Mouse (Mus musculus): ENCODE measurements around the gene Rgr. TPM values are rescaled to one million over a fixed set of nuclear protein-coding genes. Genes with fewer than 3 reads are reported as not detected.

Rgr gene
- polyA plus RNA-seq (2015; fragmentation: Nextera tagmentation; extraction: Ambion mirVana) = not detected in 2 replicates

- H3K4me2 ChIP-seq = no peak within 1 kb of the TSS
- no peaks in the 10 kb centered on the region for H3K9me3 ChIP-seq
- ATAC-seq (ENCODE audit: extremely low read depth, insufficient number of reproducible peaks, low FRiP score, low TSS enrichment) = no peak
- no peaks in the 10 kb centered on the region for H3K4me1 ChIP-seq
- H3K9ac ChIP-seq = no peak within 1 kb of the TSS
- no peak within 1 kb of the TSS for H3K4me3 ChIP-seq
- no peaks in the 10 kb centered on the region for H3K36me3 ChIP-seq
- no peaks in the 10 kb centered on the region for H3K27me3 ChIP-seq (replicated peaks)
- 63% methylated on average over 1 of the region's 1 CpGs for WGBS
- no peak within 1 kb of the TSS for H3K27ac ChIP-seq (replicated peaks)
Measured at GRCm38 (mm10) chr14:37048914-37049410, at the start of gene Rgr. Rgr (minus strand) TSS chr14:37048964.

DNA sequence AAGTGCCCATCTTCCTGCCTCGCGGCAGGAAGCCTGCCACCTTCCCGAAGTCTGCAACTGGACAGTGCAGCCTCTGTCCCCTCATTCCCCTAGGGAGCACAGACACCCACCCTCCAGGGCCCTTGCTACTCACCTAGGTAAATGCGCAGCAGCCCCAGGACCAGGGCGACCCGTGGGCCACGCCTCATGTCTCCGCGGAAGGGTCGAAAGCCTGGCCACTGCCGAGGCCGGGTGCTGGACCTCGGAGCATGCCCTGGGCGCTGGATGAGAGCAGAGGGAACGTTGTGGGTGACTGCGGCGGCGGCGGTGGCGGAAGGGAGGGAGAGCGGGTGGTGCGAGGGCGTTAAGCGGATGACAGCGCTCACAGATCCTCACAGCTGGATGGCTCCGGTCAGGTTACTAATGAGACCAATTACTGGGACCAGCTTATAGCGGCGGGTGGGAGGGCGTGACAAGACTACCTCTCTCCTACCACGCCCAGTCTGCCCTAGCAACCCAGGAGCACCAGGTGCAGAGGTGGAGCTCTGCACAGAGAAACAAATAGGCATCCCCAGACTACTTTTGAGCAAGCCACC is 49.3 kb upstream of the Rgr start, which contains the start of gene Cdhr1:
Gene Cdhr1 (minus strand): TSS at position 392 of the 575 bp plus-strand sequence.
- H3K27me3 ChIP-seq (replicated peaks) = peaks cover 78% of the 10 kb centered on the region
- peak within 1 kb of the TSS; percentile 61 for H3K9ac ChIP-seq
- ATAC-seq (ENCODE audit: extremely low read depth, insufficient number of reproducible peaks, low FRiP score, low TSS enrichment) = no peak

GRCm38 (mm10) chr14:37095556-37095955 is 46.8 kb upstream of the Rgr start:
- peaks cover 13% of the 10 kb centered on the region for H3K4me1 ChIP-seq
- peaks cover 63% of the 10 kb centered on the region for H3K27me3 ChIP-seq (replicated peaks)
- no peak overlapping the region for H3K9ac ChIP-seq
- no peak overlapping the region for H3K4me3 ChIP-seq
- H3K27ac ChIP-seq (replicated peaks) = no peak overlapping the region
- H3K9me3 ChIP-seq = no peaks in the 10 kb centered on the region
- no peaks in the 10 kb centered on the region for H3K36me3 ChIP-seq
- no peak overlapping the region for H3K4me2 ChIP-seq
- no peak for ATAC-seq (ENCODE audit: extremely low read depth, insufficient number of reproducible peaks, low FRiP score, low TSS enrichment)
- 76% methylated on average over 4 of the region's 4 CpGs for WGBS

More for the DNA sequence above, 49.3 kb upstream of the Rgr start, which contains the start of gene Cdhr1:
- H3K4me1 ChIP-seq = peaks cover 13% of the 10 kb centered on the region
- 2% methylated on average over 30 of the region's 30 CpGs for WGBS
- peak within 1 kb of the TSS; percentile 45 for H3K4me3 ChIP-seq
- H3K4me2 ChIP-seq = peak within 1 kb of the TSS; percentile 69
- H3K27ac ChIP-seq (replicated peaks) = no peak within 1 kb of the TSS
- no peaks in the 10 kb centered on the region for H3K9me3 ChIP-seq
- H3K36me3 ChIP-seq = no peaks in the 10 kb centered on the region

GRCm38 (mm10) chr14:37094436-37094835 is 45.7 kb upstream of the Rgr start:
- no peaks in the 10 kb centered on the region for H3K9me3 ChIP-seq
- peaks cover 13% of the 10 kb centered on the region for H3K4me1 ChIP-seq
- no peaks in the 10 kb centered on the region for H3K36me3 ChIP-seq
- WGBS = 60% methylated on average over 6 of the region's 6 CpGs
- no peak overlapping the region for H3K4me3 ChIP-seq
- ATAC-seq (ENCODE audit: extremely low read depth, insufficient number of reproducible peaks, low FRiP score, low TSS enrichment) = no peak
- H3K9ac ChIP-seq = no peak overlapping the region
- H3K4me2 ChIP-seq = no peak overlapping the region
- H3K27me3 ChIP-seq (replicated peaks) = peaks cover 51% of the 10 kb centered on the region
- H3K27ac ChIP-seq (replicated peaks) = no peak overlapping the region

- ATAC-seq (ENCODE audit: extremely low read depth, insufficient number of reproducible peaks, low FRiP score, low TSS enrichment) = no peak
- WGBS = 18% methylated on average over 4 of the region's 4 CpGs
- no peak overlapping the region for H3K4me2 ChIP-seq
- H3K27me3 ChIP-seq (replicated peaks) = no peaks in the 10 kb centered on the region
- no peak overlapping the region for H3K27ac ChIP-seq (replicated peaks)
- no peaks in the 10 kb centered on the region for H3K4me1 ChIP-seq
- no peaks in the 10 kb centered on the region for H3K9me3 ChIP-seq
- no peaks in the 10 kb centered on the region for H3K36me3 ChIP-seq
- H3K4me3 ChIP-seq = no peak overlapping the region
- H3K9ac ChIP-seq = no peak overlapping the region
Measured at GRCm38 (mm10) chr14:37083755-37084154, 35.0 kb upstream of the Rgr start.

GRCm38 (mm10) chr14:37080724-37081123 is 32.0 kb upstream of the Rgr start:
- no peak overlapping the region for H3K4me2 ChIP-seq
- H3K27ac ChIP-seq (replicated peaks) = no peak overlapping the region
- no peak for ATAC-seq (ENCODE audit: extremely low read depth, insufficient number of reproducible peaks, low FRiP score, low TSS enrichment)
- no peaks in the 10 kb centered on the region for H3K36me3 ChIP-seq
- WGBS = 63% methylated on average over 1 of the region's 1 CpGs
- H3K4me1 ChIP-seq = no peaks in the 10 kb centered on the region
- no peaks in the 10 kb centered on the region for H3K27me3 ChIP-seq (replicated peaks)
- no peaks in the 10 kb centered on the region for H3K9me3 ChIP-seq
- H3K9ac ChIP-seq = no peak overlapping the region
- H3K4me3 ChIP-seq = no peak overlapping the region

DNA sequence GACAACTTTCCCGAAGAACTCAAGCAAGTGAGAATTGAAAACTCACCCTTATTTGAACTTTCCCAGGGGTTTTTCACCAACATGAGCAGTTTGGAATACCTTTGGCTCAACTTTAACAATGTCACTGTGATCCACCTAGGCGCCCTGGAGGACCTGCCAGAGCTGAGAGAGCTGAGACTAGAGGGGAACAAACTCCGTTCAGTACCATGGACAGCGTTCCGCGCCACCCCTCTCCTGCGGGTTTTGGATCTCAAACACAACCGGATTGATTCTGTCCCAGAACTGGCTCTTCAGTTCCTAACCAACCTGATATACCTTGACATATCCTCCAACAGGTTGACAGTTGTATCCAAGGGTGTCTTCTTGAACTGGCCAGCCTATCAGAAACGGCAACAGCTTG is 19.8 kb upstream of the Rgr start:
- 19% methylated on average over 9 of the region's 9 CpGs for WGBS
- ATAC-seq (ENCODE audit: extremely low read depth, insufficient number of reproducible peaks, low FRiP score, low TSS enrichment) = no peak

GRCm38 (mm10) chr14:37067629-37068028 is 18.9 kb upstream of the Rgr start, which contains the start of gene Lrit2:
Lrit2 (plus strand) TSS chr14:37067929.
- Histone ChIP-seq H3K4me1 (no peaks in the 10 kb centered on the region), H3K9me3 (no peaks in the 10 kb centered on the region), H3K27ac (replicated peaks) (no peak within 1 kb of the TSS), H3K27me3 (replicated peaks) (no peaks in the 10 kb centered on the region), H3K36me3 (no peaks in the 10 kb centered on the region), H3K4me2 (no peak within 1 kb of the TSS), H3K4me3 (no peak within 1 kb of the TSS), H3K9ac (no peak within 1 kb of the TSS)
- 56% methylated on average over 5 of the region's 5 CpGs for WGBS
- no peak for ATAC-seq (ENCODE audit: extremely low read depth, insufficient number of reproducible peaks, low FRiP score, low TSS enrichment)

More for the DNA sequence above, 19.8 kb upstream of the Rgr start:
- Histone ChIP-seq H3K4me2 (no peak overlapping the region), H3K27ac (replicated peaks) (no peak overlapping the region), H3K36me3 (no peaks in the 10 kb centered on the region), H3K4me3 (no peak overlapping the region), H3K9ac (no peak overlapping the region), H3K4me1 (no peaks in the 10 kb centered on the region), H3K27me3 (replicated peaks) (no peaks in the 10 kb centered on the region), H3K9me3 (no peaks in the 10 kb centered on the region)

- H3K4me2 ChIP-seq = no peak overlapping the region
- ATAC-seq (ENCODE audit: extremely low read depth, insufficient number of reproducible peaks, low FRiP score, low TSS enrichment) = no peak
- H3K27me3 ChIP-seq (replicated peaks) = no peaks in the 10 kb centered on the region
- no peak overlapping the region for H3K27ac ChIP-seq (replicated peaks)
- H3K4me1 ChIP-seq = no peaks in the 10 kb centered on the region
- no peaks in the 10 kb centered on the region for H3K36me3 ChIP-seq
- 46% methylated on average over 2 of the region's 2 CpGs for WGBS
- H3K4me3 ChIP-seq = no peak overlapping the region
- no peak overlapping the region for H3K9ac ChIP-seq
- H3K9me3 ChIP-seq = no peaks in the 10 kb centered on the region
Measured at GRCm38 (mm10) chr14:37066636-37067035, 17.9 kb upstream of the Rgr start.

GRCm38 (mm10) chr14:37064849-37065248 is 16.1 kb upstream of the Rgr start:
- H3K9ac ChIP-seq = no peak overlapping the region
- no peaks in the 10 kb centered on the region for H3K9me3 ChIP-seq
- 46% methylated on average over 2 of the region's 2 CpGs for WGBS
- no peak overlapping the region for H3K27ac ChIP-seq (replicated peaks)
- no peaks in the 10 kb centered on the region for H3K36me3 ChIP-seq
- H3K4me3 ChIP-seq = no peak overlapping the region
- no peak overlapping the region for H3K4me2 ChIP-seq
- ATAC-seq (ENCODE audit: extremely low read depth, insufficient number of reproducible peaks, low FRiP score, low TSS enrichment) = no peak
- no peaks in the 10 kb centered on the region for H3K27me3 ChIP-seq (replicated peaks)
- H3K4me1 ChIP-seq = no peaks in the 10 kb centered on the region

DNA sequence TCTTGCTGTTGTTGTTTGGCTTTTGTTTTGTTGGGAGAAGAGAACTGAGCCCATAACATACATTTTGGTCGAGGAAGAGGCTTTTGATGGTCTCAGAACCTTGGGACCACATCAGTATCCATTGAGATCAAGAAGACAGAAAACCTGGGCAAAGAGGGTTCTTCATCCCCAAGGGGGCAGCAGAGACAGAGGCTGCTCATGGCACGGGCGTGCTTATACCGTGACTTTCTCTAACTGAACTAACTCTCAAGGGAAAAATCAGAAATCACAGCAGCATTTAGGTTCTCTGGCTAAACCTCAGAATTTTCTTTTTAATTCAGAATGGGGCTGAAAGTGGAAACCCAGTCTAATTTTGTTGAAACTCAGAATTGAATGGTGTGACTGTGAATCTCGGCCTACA is 14.3 kb downstream of the Rgr start:
- Histone ChIP-seq H3K9ac (no peak overlapping the region), H3K36me3 (no peaks in the 10 kb centered on the region), H3K4me2 (no peak overlapping the region), H3K9me3 (no peaks in the 10 kb centered on the region), H3K27ac (replicated peaks) (no peak overlapping the region), H3K4me3 (no peak overlapping the region), H3K4me1 (0 out of 2 replicates have a peak, but pooled peaks cover 10% of the 10 kb centered on the region), H3K27me3 (replicated peaks) (peaks cover 3% of the 10 kb centered on the region; the same call in 1 of the 2 replicates)
- ATAC-seq (ENCODE audit: extremely low read depth, insufficient number of reproducible peaks, low FRiP score, low TSS enrichment) = no peak
- WGBS = 34% methylated on average over 5 of the region's 5 CpGs

DNA sequence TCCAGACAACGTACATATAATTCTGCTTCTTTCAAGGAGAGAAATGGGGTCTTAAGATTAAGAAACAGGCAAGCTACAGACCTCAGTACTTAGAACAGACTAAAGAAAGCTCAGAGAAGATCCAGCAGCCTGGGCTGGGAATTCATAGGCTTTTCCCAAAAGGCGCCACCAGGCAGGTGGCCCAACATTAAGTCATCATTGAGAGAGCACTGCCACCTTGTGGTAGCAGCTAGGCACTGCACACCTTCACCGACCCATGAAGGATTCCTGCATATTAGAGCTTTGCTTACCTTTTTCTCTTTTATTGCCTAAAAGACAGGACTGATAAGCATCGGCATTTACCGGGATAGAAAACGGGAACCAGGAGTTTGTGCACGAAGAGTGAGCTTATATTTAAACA is 15.5 kb downstream of the Rgr start:
- no peak overlapping the region for H3K4me2 ChIP-seq
- WGBS = 14% methylated on average over 7 of the region's 7 CpGs
- peaks cover 3% of the 10 kb centered on the region; the same call in 1 of the 2 replicates for H3K27me3 ChIP-seq (replicated peaks)
- no peak overlapping the region for H3K4me3 ChIP-seq
- 0 out of 2 replicates have a peak, but pooled peaks cover 10% of the 10 kb centered on the region for H3K4me1 ChIP-seq
- H3K27ac ChIP-seq (replicated peaks) = no peak overlapping the region
- no peak for ATAC-seq (ENCODE audit: extremely low read depth, insufficient number of reproducible peaks, low FRiP score, low TSS enrichment)
- no peaks in the 10 kb centered on the region for H3K9me3 ChIP-seq
- no peak overlapping the region for H3K9ac ChIP-seq
- H3K36me3 ChIP-seq = no peaks in the 10 kb centered on the region

All from heart, embryonic 13.5 days (tissue).